Mouse (Mus musculus) adrenal gland, postnatal 36 days (tissue): ENCODE results near the gene Hsf4. TPM values are rescaled to one million over a fixed set of nuclear protein-coding genes. Genes with fewer than 3 reads are reported as not detected.
"Not testable (repeated sequence)": the region's sequence is repeated elsewhere in the genome, so short reads cannot be mapped to it uniquely, and the experiment has no call there.

Source experiments
- DNase-seq, 2 experiments: peaks; one replicate each; pipeline ENCODE4 v3.0.0; 2021; ENCODE audit warnings: mixed read lengths in 1 of 2
- long read RNA-seq, 2 experiments: library from polyadenylated mRNA; stranded (forward); transcript quantifications; one replicate each; pipeline ENCODE4 v2.0.0; 2021; ENCODE audit warnings: borderline sequencing depth in 2 of 2
- total RNA-seq, 2 experiments: library from RNA; stranded (reverse); gene quantifications; 2 replicates each; pipeline ENCODE4 v1.2.3; 2021

Gene Hsf4
- total RNA-seq: 1 to 10 TPM; 1.3 to 1.6 TPM
- long read RNA-seq, experiment 1: 0 reads
- long read RNA-seq, experiment 2, partial matches to known transcripts: 0 of 1 reads
- long read RNA-seq, experiment 2, other reads (novel, unspliced or antisense): 1 of 1 reads

DNA sequence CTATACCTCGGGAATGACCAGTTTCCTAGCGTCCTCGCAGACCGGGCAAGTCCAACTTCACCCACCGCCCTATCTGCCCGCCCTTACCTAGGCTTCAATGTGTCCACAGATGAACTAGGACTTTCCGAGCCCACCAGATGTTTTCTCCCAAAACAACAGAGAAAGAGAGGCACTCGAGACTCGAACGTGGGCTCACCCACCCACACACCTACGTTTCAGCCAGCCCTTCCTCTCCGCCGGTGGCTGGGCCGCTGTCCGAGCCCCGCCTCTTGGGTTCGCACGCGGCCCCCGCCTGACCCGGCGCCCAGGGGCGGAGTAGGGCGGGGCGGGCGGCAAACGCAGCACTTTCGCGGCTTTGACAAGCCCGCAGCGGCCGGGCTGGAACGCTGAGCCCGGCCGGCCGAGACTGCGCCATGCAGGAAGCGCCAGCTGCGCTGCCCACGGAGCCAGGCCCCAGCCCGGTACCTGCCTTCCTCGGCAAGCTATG lies at the start of gene Hsf4:
Gene Hsf4 (plus strand): TSS at position 341 of the 487 bp plus-strand sequence.
- peak; percentile 79 to 88 for DNase-seq

GRCm38 (mm10) chr8:105223850-105224249 lies 45.8 kb upstream of the Hsf4 start:
- peak in 1 of 2 experiments; percentile 37 for DNase-seq

DNA sequence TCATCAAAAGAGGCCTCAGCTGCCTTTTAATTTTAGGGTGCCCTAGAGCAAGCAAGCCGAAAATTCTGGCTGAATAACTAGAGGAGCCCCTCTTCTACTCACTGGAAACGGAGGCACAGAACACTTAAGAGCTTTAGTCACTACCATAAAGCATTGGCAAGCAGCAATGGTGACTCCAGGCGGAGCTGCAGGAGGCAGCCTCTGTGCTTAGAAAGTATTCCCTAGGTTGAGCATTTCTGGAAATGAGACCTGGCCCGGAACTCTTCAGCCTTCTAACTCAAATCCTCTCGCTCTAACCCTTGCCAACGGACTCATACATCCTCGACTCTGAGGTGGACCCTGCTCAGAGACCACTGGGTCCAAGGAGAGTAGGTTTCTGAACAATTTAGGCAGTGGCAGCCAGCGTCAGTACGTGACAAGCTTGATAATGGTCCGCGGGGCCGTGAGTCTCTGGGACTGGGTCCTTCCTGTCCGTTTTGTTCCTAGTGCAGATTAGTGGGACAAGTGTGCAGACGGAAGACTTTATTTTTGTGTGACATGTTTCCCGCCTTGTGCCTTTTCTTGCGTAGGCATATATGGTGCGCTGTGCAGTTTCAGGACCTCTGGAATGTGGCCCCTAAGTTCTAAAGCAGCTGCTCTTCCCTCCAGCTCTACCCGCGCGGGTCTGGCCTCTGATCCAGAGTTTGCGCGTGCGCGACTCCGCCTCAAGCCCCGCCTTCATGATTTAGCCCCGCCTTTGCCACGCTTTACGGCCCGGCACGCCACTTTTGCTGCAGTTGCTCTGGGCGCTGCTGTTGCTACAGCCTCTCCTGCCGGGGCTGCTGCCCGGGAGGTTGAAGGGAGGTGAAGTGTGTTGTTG lies 45.0 kb upstream of the Hsf4 start, which contains the start of gene D230025D16Rik:
Gene D230025D16Rik (plus strand): TSS at position 733 of the 859 bp plus-strand sequence.
- peak; percentile 96 to 97 for DNase-seq

- DNase-seq: no peak
Observed at GRCm38 (mm10) chr8:105225272-105225593, 44.4 kb upstream of the Hsf4 start.

- no peak for DNase-seq
Observed at GRCm38 (mm10) chr8:105225917-105226316, 43.7 kb upstream of the Hsf4 start.

- no peak for DNase-seq
Observed at GRCm38 (mm10) chr8:105231503-105232320, 37.9 kb upstream of the Hsf4 start.

GRCm38 (mm10) chr8:105232321-105232693 lies 37.3 kb upstream of the Hsf4 start:
- DNase-seq: not testable (repeated sequence)

DNA sequence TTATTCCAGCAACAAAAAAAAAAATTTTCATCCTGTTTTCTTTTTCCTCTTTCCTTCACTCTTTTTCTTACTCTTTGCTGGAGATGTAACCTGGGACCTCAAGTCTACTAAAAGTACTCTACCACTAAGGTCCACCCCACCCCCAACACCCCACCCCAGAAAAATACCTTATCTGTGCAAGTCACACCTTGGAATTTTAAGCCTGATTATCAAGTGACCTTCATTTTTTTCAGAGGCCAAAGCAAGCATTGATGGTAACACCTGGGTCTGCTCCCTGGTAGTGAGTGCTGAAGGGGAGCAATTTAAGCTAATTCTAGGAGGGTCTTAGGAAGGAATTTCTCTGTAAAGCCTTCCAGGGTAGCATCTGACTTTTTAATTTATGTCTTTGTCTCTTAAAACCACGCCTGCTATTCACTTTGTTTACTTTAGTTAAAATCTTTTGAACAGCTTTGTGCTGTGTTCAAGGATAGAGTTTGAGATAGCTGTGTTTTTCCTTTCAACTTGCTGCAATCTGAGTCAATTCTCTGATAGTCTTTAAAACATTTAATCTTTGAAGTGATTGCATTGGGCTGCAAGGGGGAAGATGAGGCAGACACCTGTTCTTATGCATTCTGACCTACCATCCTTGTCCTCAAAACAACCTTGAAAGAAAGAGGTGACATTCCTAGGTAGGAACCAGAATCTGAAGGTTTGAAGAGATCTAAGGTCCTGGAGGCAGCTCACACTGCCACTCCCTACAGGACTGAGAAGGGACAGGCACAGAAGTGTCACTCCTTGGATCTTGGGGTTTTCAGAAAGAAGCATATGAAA lies 36.3 kb upstream of the Hsf4 start:
- no peak for DNase-seq

- DNase-seq: no peak
Observed at GRCm38 (mm10) chr8:105235206-105235605, 34.4 kb upstream of the Hsf4 start.

GRCm38 (mm10) chr8:105237442-105238142 lies 32.0 kb upstream of the Hsf4 start:
- DNase-seq: no peak

- no peak for DNase-seq
Observed at GRCm38 (mm10) chr8:105241016-105241415, 28.6 kb upstream of the Hsf4 start.

GRCm38 (mm10) chr8:105251954-105252353 lies 17.6 kb upstream of the Hsf4 start:
- DNase-seq: no peak

DNA sequence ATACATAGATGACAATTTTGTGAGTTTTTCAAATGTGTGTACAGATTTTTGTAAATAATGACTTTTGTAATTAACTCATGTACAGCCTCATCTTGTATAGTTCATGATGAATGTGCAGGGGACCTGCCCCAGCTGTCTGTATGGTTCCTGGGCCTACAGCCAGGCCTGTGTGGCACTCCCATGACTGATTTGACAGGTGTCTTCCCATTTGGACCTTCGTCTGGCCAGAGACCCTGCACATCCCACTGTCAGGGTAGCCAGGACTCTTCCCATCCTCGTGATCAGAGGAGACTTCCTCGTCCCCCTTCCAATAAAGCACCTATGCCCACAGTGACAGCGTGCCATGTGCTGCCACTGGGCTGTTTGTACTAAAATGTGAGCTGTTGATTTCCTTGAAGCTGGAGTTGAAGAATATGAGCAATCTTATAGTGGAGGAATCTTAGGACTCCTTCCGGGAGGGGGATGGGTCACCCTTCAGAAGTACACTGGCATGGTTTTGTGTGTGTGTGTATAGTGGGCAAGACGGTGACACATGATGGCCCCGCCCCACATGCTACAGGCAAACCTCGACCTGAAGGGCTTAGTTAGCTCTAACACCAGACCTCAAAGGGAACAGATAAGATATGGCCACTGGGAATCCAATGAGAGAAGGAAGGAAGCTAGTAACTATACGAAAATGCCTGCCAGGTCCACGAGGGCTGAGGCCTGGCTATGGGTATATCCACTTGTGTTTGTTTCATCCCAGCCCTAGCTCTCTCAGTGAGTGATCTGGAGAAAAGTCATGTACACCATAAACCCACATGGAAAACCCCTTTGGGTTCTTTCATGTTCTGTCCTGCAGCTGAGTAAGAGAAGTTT lies 16.7 kb upstream of the Hsf4 start:
- no peak for DNase-seq

- peak in 1 of 2 experiments; percentile 7 for DNase-seq
Observed at GRCm38 (mm10) chr8:105253766-105254151, 15.8 kb upstream of the Hsf4 start.

GRCm38 (mm10) chr8:105254152-105254965 lies 15.2 kb upstream of the Hsf4 start:
- DNase-seq: peak; percentile 91 to 95

DNA sequence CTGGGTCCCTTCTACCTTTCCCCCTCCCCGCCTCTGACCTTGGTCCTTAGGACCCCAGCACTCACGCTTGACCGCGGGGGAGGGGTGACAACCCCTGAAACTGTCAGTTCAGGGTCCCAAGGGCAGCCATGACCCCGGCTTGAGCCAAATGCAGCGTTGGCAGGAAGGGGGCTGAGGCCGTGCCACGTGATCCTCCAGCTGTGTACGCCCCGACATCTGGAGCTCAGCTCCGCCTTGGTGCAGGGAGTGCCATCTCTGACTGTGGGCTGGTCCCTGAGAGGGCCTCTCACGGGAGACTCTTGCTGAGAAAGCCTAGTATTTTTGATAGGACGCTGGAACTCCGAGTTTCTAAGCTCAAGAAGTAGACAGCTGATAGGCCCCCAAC lies 14.6 kb upstream of the Hsf4 start, which contains the start of gene B3gnt9:
Gene B3gnt9 (minus strand): TSS at position 188 of the 385 bp plus-strand sequence.
- DNase-seq: peak; percentile 39 to 51

DNA sequence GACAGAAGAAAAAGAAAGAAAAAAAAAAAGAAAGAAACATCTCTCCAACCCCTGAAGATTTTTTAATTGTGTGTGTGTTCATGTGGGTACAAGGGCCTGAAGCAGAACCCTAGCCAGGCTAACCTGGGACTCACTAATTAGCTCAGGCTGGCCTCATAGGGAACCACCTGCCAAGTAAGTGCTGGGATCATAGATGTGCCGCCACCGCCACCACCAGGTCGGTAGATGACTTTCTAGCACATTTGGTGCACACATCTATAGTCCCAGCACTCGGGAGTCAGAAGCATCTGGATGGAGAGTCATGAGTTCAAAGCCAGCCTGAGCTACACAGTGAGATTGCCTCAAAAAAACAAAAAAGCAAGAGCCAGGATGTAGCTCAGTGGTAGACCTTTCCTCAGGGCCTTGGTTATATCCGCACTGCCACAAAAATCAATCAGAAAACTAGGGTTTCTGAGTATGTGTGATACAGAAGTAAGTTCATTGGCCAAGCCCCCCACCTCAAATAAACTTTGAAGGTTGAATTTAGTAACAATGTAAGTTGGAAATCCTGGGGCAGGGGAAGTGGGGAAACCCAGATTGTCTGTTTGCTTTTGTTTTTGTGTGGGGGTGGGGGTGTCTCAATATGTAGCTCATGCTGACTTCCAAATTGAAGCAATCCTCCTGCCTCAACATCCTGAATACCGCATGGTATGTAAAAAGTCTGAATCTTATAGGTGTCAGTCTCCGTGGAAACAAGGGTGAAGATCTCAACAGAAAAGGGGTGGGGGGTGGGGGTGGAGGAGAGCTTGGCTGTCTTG lies 12.1 kb upstream of the Hsf4 start:
- no peak for DNase-seq
